Mouse (Mus musculus) bone marrow macrophage, adult 2 months (primary cell): ENCODE data around the gene Etv1.

ENCODE experiments used
- CTCF ChIP-seq: IDR thresholded peaks from 2 replicates; pipeline ENCODE4 v1.5.1; 2012; ENCODE audit warnings: low read depth, mild to moderate bottlenecking, low read length, moderate library complexity
- POLR2A ChIP-seq: IDR thresholded peaks from 2 replicates; pipeline ENCODE4 v1.6.1; 2012; ENCODE audit warnings: mild to moderate bottlenecking, low read depth, low read length, borderline replicate concordance

GRCm38 (mm10) chr12:38854274-38854673 lies 75.1 kb downstream of the Etv1 start:
- TF ChIP-seq CTCF (no peak), POLR2A (no peak)
